Mouse (Mus musculus): Measurements from ENCODE around the gene Plin3. TPM values are rescaled to one million over a fixed set of nuclear protein-coding genes. Genes with fewer than 3 reads are reported as not detected.
A peak's percentile ranks its signal among the peaks of the same experiment; 100 is the strongest.

Gene Plin3
- total RNA-seq, 2 experiments from 2014 or later = 14.6 to 16.7 TPM

- DNase-seq (ENCODE audit: extremely low spot score in 1 of 2, low spot score in 1 of 2) = peak; percentile 96 to 100
Observed at GRCm38 (mm10) chr17:56255863-56256238, 36.8 kb downstream of the Plin3 start.

- peak in 1 of 2 experiments; percentile 58 for DNase-seq (ENCODE audit: extremely low spot score in 1 of 2, low spot score in 1 of 2)
Observed at GRCm38 (mm10) chr17:56255429-56255828, 37.2 kb downstream of the Plin3 start.

GRCm38 (mm10) chr17:56254695-56255094 lies 38.0 kb downstream of the Plin3 start:
- DNase-seq (ENCODE audit: extremely low spot score in 1 of 2, low spot score in 1 of 2) = no peak

- DNase-seq (ENCODE audit: extremely low spot score in 1 of 2, low spot score in 1 of 2) = peak; percentile 51 to 81
Observed at GRCm38 (mm10) chr17:56251136-56251829, 41.4 kb downstream of the Plin3 start.

- no peak for DNase-seq (ENCODE audit: extremely low spot score in 1 of 2, low spot score in 1 of 2)
Observed at GRCm38 (mm10) chr17:56245608-56246007, 47.1 kb downstream of the Plin3 start.

GRCm38 (mm10) chr17:56241541-56242401 lies 50.9 kb downstream of the Plin3 start:
- peak; percentile 64 to 87 for DNase-seq (ENCODE audit: extremely low spot score in 1 of 2, low spot score in 1 of 2)

GRCm38 (mm10) chr17:56233818-56234469 lies 58.7 kb downstream of the Plin3 start:
- DNase-seq (ENCODE audit: extremely low spot score in 1 of 2, low spot score in 1 of 2) = peak; percentile 77 to 78

GRCm38 (mm10) chr17:56233389-56233788 lies 59.3 kb downstream of the Plin3 start:
- no peak for DNase-seq (ENCODE audit: extremely low spot score in 1 of 2, low spot score in 1 of 2)

GRCm38 (mm10) chr17:56229943-56230342 lies 62.7 kb downstream of the Plin3 start:
- peak; percentile 55 for DNase-seq (ENCODE audit: extremely low spot score in 1 of 2, low spot score in 1 of 2)

Small RNAs within 50 kb of the gene (microRNA-seq; reads per million reads assigned to microRNA genes)
- gene Mir7b = 2,636 to 3,429 reads per million in 2 experiments

Other genes with a start within 250 kb of the Plin3 start
- gene Ubxn6, start 217.8 kb downstream of the Plin3 start, total RNA-seq (2021) = 10 to 100 TPM; 83.3 to 87.4 TPM
- 100 to 1,000 TPM in 1 of 2 experiments, 10 to 100 TPM in 1; 96.4 to 126 TPM for gene Hdgfl2, start 213.2 kb downstream of the Plin3 start, total RNA-seq (2021)
- gene Plin4, start 183.1 kb downstream of the Plin3 start, total RNA-seq (2021) = 1 to 10 TPM in 1 of 2 experiments, under 1 TPM in 1; 0.68 to 2.4 TPM
- gene Plin5, start 175.3 kb downstream of the Plin3 start, total RNA-seq (2021) = under 1 TPM; 0.30 to 0.85 TPM
- 1 to 10 TPM; 1.1 to 1.4 TPM for gene Lrg1, start 170.9 kb downstream of the Plin3 start, total RNA-seq (2021)
- 100 to 1,000 TPM; 141 to 143 TPM for gene Sema6b, start 152.5 kb downstream of the Plin3 start, total RNA-seq (2021)
- gene Tnfaip8l1, start 130.4 kb downstream of the Plin3 start, total RNA-seq (2021) = 1 to 10 TPM; 5.4 to 6.6 TPM
- 10 to 100 TPM; 39.4 to 41.4 TPM for gene Mydgf, start 109.0 kb downstream of the Plin3 start, total RNA-seq (2021)
- 10 to 100 TPM; 64.7 to 67.3 TPM for gene Dpp9, start 74.0 kb downstream of the Plin3 start, total RNA-seq (2021)
- 10 to 100 TPM; 36.1 to 37.0 TPM for gene Fem1a, start 36.1 kb downstream of the Plin3 start, total RNA-seq (2021)
- gene Ticam1, start 16.1 kb downstream of the Plin3 start, total RNA-seq (2021) = 1 to 10 TPM; 5.5 to 6.0 TPM
- gene Arrdc5, start 7.4 kb upstream of the Plin3 start, total RNA-seq (2021) = not detected
- 1 to 10 TPM; 1.7 to 2.0 TPM for gene Uhrf1, start 10.4 kb upstream of the Plin3 start, total RNA-seq (2021)
- gene Kdm4b, start 33.2 kb upstream of the Plin3 start, total RNA-seq (2021) = 10 to 100 TPM; 92.0 to 93.4 TPM
- gene Ptprs, start 183.6 kb upstream of the Plin3 start, total RNA-seq (2021) = 100 to 1,000 TPM; 658 to 741 TPM
- not detected for gene Znrf4, start 219.6 kb upstream of the Plin3 start, total RNA-seq (2021)